Mouse (Mus musculus) C2C12 (cell line): ENCODE measurements at regions not wholly inside any gene's neighbourhood (a gene's known extent, or its start where the extent isn't known, plus 50 kb on each side); places are given as distances from the start of the nearest gene placed in this dataset.

ENCODE experiments used
- CEBPB ChIP-seq: IDR thresholded peaks from one replicate; pipeline ENCODE4 v1.6.1; 2011; ENCODE audit warnings: low read depth, mild to moderate bottlenecking, control low read depth, moderate library complexity
- CTCF ChIP-seq: IDR thresholded peaks from one replicate; pipeline ENCODE4 v1.5.1; 2011; ENCODE audit not compliant: control insufficient read depth, insufficient read depth, insufficient read length
- FOSL1 ChIP-seq: IDR thresholded peaks from one replicate; pipeline ENCODE4 v1.8.0; 2011; ENCODE audit warnings: mild to moderate bottlenecking, low read length; ENCODE audit not compliant: poor library complexity, insufficient read depth, severe bottlenecking
- MAX ChIP-seq: IDR thresholded peaks from one replicate; pipeline ENCODE4 v1.6.1; 2011; ENCODE audit warnings: mild to moderate bottlenecking, control low read depth
- MYOD1 ChIP-seq: IDR thresholded peaks from one replicate; pipeline ENCODE4 v1.6.1; 2011; ENCODE audit warnings: low read depth; ENCODE audit not compliant: control insufficient read depth, insufficient read length
- USF1 ChIP-seq: IDR thresholded peaks from one replicate; pipeline ENCODE4 v1.6.1; 2011; ENCODE audit warnings: low read depth, mild to moderate bottlenecking, control low read depth, moderate library complexity

DNA sequence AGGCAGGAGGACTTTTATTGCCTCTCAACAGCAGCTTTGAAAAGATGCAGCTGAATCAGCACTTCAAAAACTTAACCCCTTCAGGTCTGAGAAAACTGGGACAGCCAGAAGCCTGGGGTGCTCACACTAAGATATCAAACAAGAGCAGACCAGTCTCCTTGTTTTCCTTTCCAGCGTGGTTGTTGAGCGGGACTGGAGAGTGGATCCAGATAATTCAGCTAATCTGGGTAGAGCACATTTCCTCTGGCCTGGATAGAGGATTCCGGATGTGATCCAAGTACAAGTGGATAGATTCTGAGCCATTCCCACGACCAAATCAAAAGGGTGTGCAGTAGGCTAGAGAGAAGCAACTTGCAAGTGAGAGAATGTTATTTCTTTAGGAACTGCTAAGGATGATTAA, 68.7 kb upstream of the Pum3 start:
- no peak for TF ChIP-seq CTCF
- TF ChIP-seq MAX: no peak
- TF ChIP-seq USF1: no peak
- no peak for TF ChIP-seq MYOD1
- no peak for TF ChIP-seq FOSL1
- no peak for TF ChIP-seq CEBPB
